Mouse (Mus musculus) ES-E14 (cell line): ENCODE results near the gene Tjp2. TPM values are rescaled to one million over a fixed set of nuclear protein-coding genes. Genes with fewer than 3 reads are reported as not detected.

Experiments used
- DNase-seq: peaks from one replicate; pipeline ENCODE4 v3.0.0-alpha.2; 2013; ENCODE audit warnings: low read depth, low spot score
- H3K27ac ChIP-seq: 2 replicates; pipeline ENCODE4 v1.5.1; 2012; ENCODE audit warnings: low read depth, mild to moderate bottlenecking, low read length, moderate library complexity, mixed read lengths; ENCODE audit not compliant: poor library complexity, insufficient read depth, severe bottlenecking
- H3K36me3 ChIP-seq: 2 replicates; pipeline ENCODE4 v1.6.1; 2012; ENCODE audit warnings: mild to moderate bottlenecking, low read length, moderate library complexity, mixed read lengths; ENCODE audit not compliant: control insufficient read depth, poor library complexity, insufficient read depth, severe bottlenecking
- H3K4me1 ChIP-seq, 2 experiments: fragments of 150-350 bp in 1 of 2; sonication (generic) in 1 of 2; 2 replicates each; pipeline ENCODE4 v1.6.1; 2012; ENCODE audit warnings: low read length in 2 of 2, mild to moderate bottlenecking in 1 of 2, mixed read lengths in 1 of 2; ENCODE audit not compliant: control insufficient read depth in 2 of 2, insufficient read depth in 2 of 2, poor library complexity in 1 of 2
- H3K4me3 ChIP-seq, 2 experiments: fragments of 150-350 bp in 1 of 2; sonication (generic) in 1 of 2; 2 replicates each; pipeline ENCODE4 v1.5.1; 2012; ENCODE audit warnings: low read length in 2 of 2, low read depth in 1 of 2, mild to moderate bottlenecking in 1 of 2, mixed read lengths in 1 of 2; ENCODE audit not compliant: insufficient read depth in 1 of 2, poor library complexity in 1 of 2, severe bottlenecking in 1 of 2
- H3K9ac ChIP-seq: 2 replicates; pipeline ENCODE4 v1.6.1; 2012; ENCODE audit warnings: low read depth, mild to moderate bottlenecking, low read length, mixed read lengths; ENCODE audit not compliant: poor library complexity, insufficient read depth, severe bottlenecking
- H3K9me3 ChIP-seq: fragments of 150-350 bp; sonication (generic); 2 replicates; pipeline ENCODE4 v1.6.1; 2012; ENCODE audit warnings: low read depth, mild to moderate bottlenecking, low read length; ENCODE audit not compliant: control insufficient read depth, insufficient read depth
- CHD2 ChIP-seq: IDR thresholded peaks from 2 replicates; pipeline ENCODE4 v1.6.1; 2014; ENCODE audit warnings: mild to moderate bottlenecking, low read depth, low read length, inconsistent platforms
- HCFC1 ChIP-seq: IDR thresholded peaks from 2 replicates; pipeline ENCODE4 v1.6.1; 2012; ENCODE audit warnings: low read length, inconsistent platforms, borderline replicate concordance; ENCODE audit not compliant: insufficient read depth
- MAFK ChIP-seq: IDR thresholded peaks from 2 replicates; pipeline ENCODE4 v1.6.1; 2014; ENCODE audit warnings: mild to moderate bottlenecking, low read depth, low read length, inconsistent platforms; ENCODE audit not compliant: insufficient read depth
- ZC3H11A ChIP-seq: IDR thresholded peaks from 2 replicates; pipeline ENCODE4 v1.6.1; 2012; ENCODE audit warnings: low read depth, mild to moderate bottlenecking, inconsistent platforms, low read length, borderline replicate concordance
- ZNF384 ChIP-seq: IDR thresholded peaks from 2 replicates; pipeline ENCODE4 v1.6.1; 2012; ENCODE audit warnings: low read depth, low read length, inconsistent platforms
- in situ Hi-C, 2 experiments: fragments of 600-800 bp; cut with MboI; formaldehyde crosslinking; loops; one replicate each; pipeline ENCODE4 v1.15.1; 2025; ENCODE audit warnings: low sequenced_read_pairs in 2 of 2, inconsistent platforms in 1 of 2; ENCODE audit not compliant: unreplicated experiment in 2 of 2
- total RNA-seq: library from RNA; depleted of rRNA; stranded (reverse); fragments of 300-350 nt; gene quantifications from 2 replicates; pipeline ENCODE4 v1.2.3, GENCODE M21; 2012

Tjp2 gene
- total RNA-seq, 1 experiment, result 97.3 TPM

DNA sequence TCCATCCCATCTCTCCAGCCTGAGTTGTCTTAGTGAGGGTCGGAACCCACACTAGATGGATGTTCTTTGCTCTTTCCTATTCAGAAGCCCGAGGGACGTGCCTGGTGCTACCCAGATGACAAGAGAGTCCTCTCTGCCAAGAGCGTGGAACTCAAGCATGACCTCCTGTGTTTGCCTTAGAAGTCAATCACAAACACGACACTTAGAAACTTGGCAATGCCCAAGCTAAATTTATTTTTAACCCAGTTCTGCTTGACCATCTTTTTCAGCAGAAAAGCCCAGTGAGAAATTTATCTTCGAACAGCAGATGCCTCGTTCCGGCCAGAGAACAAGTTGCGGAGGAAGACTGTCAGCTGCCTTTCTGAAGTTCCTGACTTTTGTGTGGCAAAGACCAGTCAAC lies 65.1 kb downstream of the Tjp2 start:
- no peak for DNase-seq

DNA sequence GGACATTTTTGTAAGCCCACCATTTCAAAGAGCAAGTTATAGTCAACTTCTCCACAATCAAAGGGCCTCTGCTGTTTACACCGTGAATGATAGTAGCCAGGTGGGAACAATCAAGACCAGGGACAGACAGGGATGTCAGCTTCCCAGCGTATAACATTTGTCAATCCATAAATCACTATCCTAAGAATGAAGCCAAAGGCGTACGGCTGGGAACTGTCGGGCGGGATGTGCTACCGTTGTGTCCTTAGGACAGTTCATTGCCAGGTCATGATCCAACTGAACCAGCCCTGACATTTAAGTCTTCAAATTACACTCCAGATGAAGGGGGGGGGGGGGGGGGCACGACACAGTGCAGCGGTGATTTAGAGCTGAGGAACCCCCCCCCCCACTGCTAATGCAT lies 65.5 kb downstream of the Tjp2 start:
- Histone ChIP-seq H3K9ac (no peak overlapping the region), H3K36me3 (peaks cover 2% of the 10 kb centered on the region; the same call in 1 of the 2 replicates), H3K9me3 (no peaks in the 10 kb centered on the region), H3K27ac (no peak overlapping the region), H3K4me3 (no peak overlapping the region), H3K4me1 (peaks cover 2 to 14% of the 10 kb centered on the region in 2 experiments; a peak in 3 of 4 replicates)
- in situ Hi-C loops, result no loop called here
- TF ChIP-seq HCFC1, result no peak
- no peak for TF ChIP-seq ZC3H11A
- TF ChIP-seq CHD2, result no peak
- TF ChIP-seq ZNF384, result no peak
- TF ChIP-seq MAFK, result no peak
- DNase-seq, result no peak

More for the DNA sequence above, 65.1 kb downstream of the Tjp2 start:
- Histone ChIP-seq H3K27ac (no peak overlapping the region), H3K36me3 (peaks cover 2% of the 10 kb centered on the region; the same call in 1 of the 2 replicates), H3K4me1 (peaks cover 2 to 15% of the 10 kb centered on the region in 2 experiments; a peak in 3 of 4 replicates), H3K4me3 (no peak overlapping the region), H3K9me3 (no peaks in the 10 kb centered on the region), H3K9ac (no peak overlapping the region)
- TF ChIP-seq MAFK (no peak), CHD2 (no peak)
- in situ Hi-C loops, result no loop called here

DNA sequence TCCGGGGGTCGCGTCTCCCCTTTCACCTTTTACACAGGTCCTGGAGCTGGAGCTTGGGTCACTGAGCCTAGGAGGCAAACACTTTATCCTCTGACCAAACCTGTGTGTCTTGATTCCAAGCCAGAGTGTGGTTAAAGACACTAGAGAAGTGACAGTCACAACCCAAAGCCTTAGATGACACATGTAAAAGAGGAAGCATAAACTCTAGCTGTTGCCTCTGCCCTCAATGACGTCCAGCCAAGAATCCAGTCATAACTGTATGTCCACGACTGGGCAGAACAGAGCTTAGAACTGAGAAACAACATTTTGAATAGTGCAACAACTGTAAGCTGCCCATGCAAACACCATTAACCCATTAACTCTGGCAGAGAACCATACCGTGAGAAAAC lies 68.8 kb downstream of the Tjp2 start:
- Histone ChIP-seq H3K9me3 (no peaks in the 10 kb centered on the region), H3K27ac (no peak overlapping the region), H3K9ac (no peak overlapping the region), H3K4me1 (peaks cover 2 to 9% of the 10 kb centered on the region in 2 experiments; a peak in 3 of 4 replicates), H3K4me3 (no peak overlapping the region), H3K36me3 (peaks cover 8% of the 10 kb centered on the region; the same call in 1 of the 2 replicates)
- TF ChIP-seq CHD2, result no peak
- no peak for TF ChIP-seq HCFC1
- no peak for TF ChIP-seq ZNF384
- no peak for TF ChIP-seq MAFK
- no peak for TF ChIP-seq ZC3H11A
- no peak for DNase-seq
- in situ Hi-C loops, result no loop called here

DNA sequence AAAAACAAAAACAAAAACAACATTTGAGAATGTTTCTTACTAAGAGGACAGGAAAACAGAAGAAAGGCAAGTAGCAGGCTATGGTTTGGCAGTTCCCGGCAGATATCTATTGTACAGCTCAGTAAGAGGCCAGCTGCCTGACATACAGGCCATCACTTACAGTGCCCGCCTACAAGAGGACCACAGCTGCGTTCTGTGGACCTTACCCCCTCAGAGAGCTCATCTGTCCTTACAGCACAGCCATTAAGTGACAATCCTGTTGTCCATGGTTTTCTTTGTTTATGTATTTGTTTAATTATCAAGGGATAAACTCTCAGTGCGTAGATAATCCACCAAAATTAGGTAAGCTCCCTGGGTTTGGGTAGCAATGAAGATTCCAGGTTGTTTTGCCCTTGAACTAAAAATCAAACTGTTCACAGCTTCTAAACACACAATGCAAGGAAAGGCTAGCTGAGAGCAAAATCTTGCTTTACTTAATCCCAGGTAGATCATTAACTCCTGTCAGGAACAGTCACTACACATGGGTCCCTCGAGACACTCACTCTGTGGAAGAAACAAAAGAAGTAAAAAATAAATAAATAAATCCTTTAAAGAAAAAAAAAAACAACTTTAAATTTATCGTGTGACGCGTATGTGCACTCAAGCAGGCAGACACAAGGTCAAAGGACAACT lies 69.3 kb downstream of the Tjp2 start:
- H3K9ac ChIP-seq, result no peak overlapping the region
- H3K27ac ChIP-seq, result no peak overlapping the region
- no peaks in the 10 kb centered on the region for H3K9me3 ChIP-seq
- H3K4me3 ChIP-seq, result no peak overlapping the region
- peaks cover 2 to 9% of the 10 kb centered on the region in 2 experiments; a peak in 3 of 4 replicates for H3K4me1 ChIP-seq
- TF ChIP-seq MAFK (no peak), HCFC1 (no peak), ZNF384 (no peak), CHD2 (no peak), ZC3H11A (no peak)
- peaks cover 8% of the 10 kb centered on the region; the same call in 1 of the 2 replicates for H3K36me3 ChIP-seq
- in situ Hi-C loops, result no loop called here
- DNase-seq, result no peak
